Mouse (Mus musculus) cerebellum, postnatal 4 days (tissue): Measurements from ENCODE around the gene Kcnip1.

Experiments used
- DNase-seq, 2 experiments: peaks; one replicate each; pipeline ENCODE4 v3.0.0; 2022; ENCODE audit warnings: low spot score in 2 of 2, mixed read lengths in 1 of 2

Kcnip1 gene

GRCm38 (mm10) chr11:33668376-33668775, 324.6 kb downstream of the Kcnip1 start:
- no peak for DNase-seq

- no peak for DNase-seq
Observed at GRCm38 (mm10) chr11:33663599-33663998, 329.4 kb downstream of the Kcnip1 start.

- no peak for DNase-seq
Observed at GRCm38 (mm10) chr11:33660016-33660913, 332.7 kb downstream of the Kcnip1 start.

- no peak for DNase-seq
Observed at GRCm38 (mm10) chr11:33655861-33656593, 336.9 kb downstream of the Kcnip1 start.

GRCm38 (mm10) chr11:33655221-33655620, 337.7 kb downstream of the Kcnip1 start:
- DNase-seq: no peak

GRCm38 (mm10) chr11:33654485-33654884, 338.5 kb downstream of the Kcnip1 start:
- DNase-seq: no peak

GRCm38 (mm10) chr11:33649358-33649757, 343.6 kb downstream of the Kcnip1 start:
- no peak for DNase-seq

GRCm38 (mm10) chr11:33637107-33637506, 355.8 kb downstream of the Kcnip1 start:
- DNase-seq: no peak

GRCm38 (mm10) chr11:33627136-33627742, 365.7 kb downstream of the Kcnip1 start:
- DNase-seq: no peak

- DNase-seq: peak; percentile 76 to 80
Observed at GRCm38 (mm10) chr11:33614218-33614617, 378.7 kb downstream of the Kcnip1 start.

- DNase-seq: no peak
Observed at GRCm38 (mm10) chr11:33607784-33608183, 385.2 kb downstream of the Kcnip1 start.

GRCm38 (mm10) chr11:33603174-33603573, 389.8 kb downstream of the Kcnip1 start:
- no peak for DNase-seq

- DNase-seq: no peak
Observed at GRCm38 (mm10) chr11:33598986-33599385, 394.0 kb downstream of the Kcnip1 start, which contains the start of gene D130052B06Rik. Gene D130052B06Rik (plus strand): TSS chr11:33599302.

GRCm38 (mm10) chr11:33596655-33597054, 396.3 kb downstream of the Kcnip1 start:
- no peak for DNase-seq

- no peak for DNase-seq
Observed at GRCm38 (mm10) chr11:33592826-33593225, 400.1 kb downstream of the Kcnip1 start.

GRCm38 (mm10) chr11:33590771-33591170, 402.2 kb downstream of the Kcnip1 start:
- DNase-seq: no peak

- no peak for DNase-seq
Observed at GRCm38 (mm10) chr11:33586614-33587013, 406.3 kb downstream of the Kcnip1 start.

GRCm38 (mm10) chr11:33579621-33580020, 413.3 kb downstream of the Kcnip1 start:
- no peak for DNase-seq
